Mouse (Mus musculus) embryonic facial prominence, embryonic 10.5 days (tissue): ENCODE measurements around the gene Prkce. TPM values are rescaled to one million over a fixed set of nuclear protein-coding genes. Genes with fewer than 3 reads are reported as not detected.

Source experiments
- DNase-seq: peaks from one replicate; pipeline ENCODE4 v3.0.0-alpha.2; 2017; ENCODE audit warnings: low spot score
- H3K27ac ChIP-seq: fragments of 300-500 bp; sonication (generic); replicated peaks from 2 replicates; pipeline ENCODE4 v1.5.1; 2016; ENCODE audit warnings: mild to moderate bottlenecking
- H3K27me3 ChIP-seq: fragments of 300-500 bp; sonication (generic); replicated peaks from 2 replicates; pipeline ENCODE4 v1.6.1; 2016; ENCODE audit warnings: low read depth, mild to moderate bottlenecking; ENCODE audit not compliant: poor library complexity, severe bottlenecking
- H3K36me3 ChIP-seq: fragments of 300-500 bp; sonication (generic); replicated peaks from 2 replicates; pipeline ENCODE4 v1.6.1; 2016; ENCODE audit warnings: mild to moderate bottlenecking, moderate library complexity
- H3K4me1 ChIP-seq: fragments of 300-500 bp; sonication (generic); 2 replicates; pipeline ENCODE4 v1.6.1; 2016
- H3K4me3 ChIP-seq: fragments of 300-500 bp; sonication (generic); 2 replicates; pipeline ENCODE4 v1.5.1; 2016; ENCODE audit warnings: mild to moderate bottlenecking, moderate library complexity
- H3K9me3 ChIP-seq: fragments of 300-500 bp; sonication (generic); 2 replicates; pipeline ENCODE4 v1.6.1; 2016; ENCODE audit warnings: mild to moderate bottlenecking
- WGBS: fragments of 180-500 bp; shearing (Covaris S2); methylation state at CpG from one replicate; pipeline ENCODE4 v1.1.7; 2016; 5-methylcytosine and 5-hydroxymethylcytosine counted together
- polyA plus RNA-seq: library from polyadenylated mRNA; unstranded; fragments of >200 nt; fragmentation: Nextera tagmentation; extraction: Ambion mirVana; gene quantifications from 2 replicates; pipeline ENCODE4 v1.2.1, GENCODE M21; 2016

The Prkce gene
- polyA plus RNA-seq, 1 experiment from 2014 or later = 4.2 TPM

GRCm38 (mm10) chr17:86570491-86570890 lies 402.9 kb downstream of the Prkce start:
- WGBS = 93% methylated on average over 5 of the region's 5 CpGs
- Histone ChIP-seq H3K4me3 (no peak overlapping the region), H3K4me1 (no peaks in the 10 kb centered on the region), H3K27me3 (no peaks in the 10 kb centered on the region), H3K36me3 (no peaks in the 10 kb centered on the region), H3K27ac (no peak overlapping the region), H3K9me3 (no peaks in the 10 kb centered on the region)
- no peak for DNase-seq

GRCm38 (mm10) chr17:86571266-86571665 lies 403.7 kb downstream of the Prkce start:
- H3K9me3 ChIP-seq = no peaks in the 10 kb centered on the region
- H3K36me3 ChIP-seq = no peaks in the 10 kb centered on the region
- 91% methylated on average over 3 of the region's 3 CpGs for WGBS
- no peaks in the 10 kb centered on the region for H3K27me3 ChIP-seq
- no peak overlapping the region for H3K27ac ChIP-seq
- H3K4me3 ChIP-seq = no peak overlapping the region
- no peaks in the 10 kb centered on the region for H3K4me1 ChIP-seq
- DNase-seq = no peak

GRCm38 (mm10) chr17:86572136-86572535 lies 404.6 kb downstream of the Prkce start:
- 84% methylated on average over 6 of the region's 6 CpGs for WGBS
- no peaks in the 10 kb centered on the region for H3K4me1 ChIP-seq
- H3K9me3 ChIP-seq = no peaks in the 10 kb centered on the region
- H3K27ac ChIP-seq = no peak overlapping the region
- DNase-seq = no peak
- H3K4me3 ChIP-seq = no peak overlapping the region
- H3K27me3 ChIP-seq = no peaks in the 10 kb centered on the region
- H3K36me3 ChIP-seq = no peaks in the 10 kb centered on the region

- Histone ChIP-seq H3K4me3 (no peak overlapping the region), H3K27ac (no peak overlapping the region), H3K27me3 (no peaks in the 10 kb centered on the region), H3K36me3 (no peaks in the 10 kb centered on the region), H3K9me3 (no peaks in the 10 kb centered on the region), H3K4me1 (no peaks in the 10 kb centered on the region)
- DNase-seq = no peak
- 74% methylated on average over 8 of the region's 8 CpGs for WGBS
Measured at GRCm38 (mm10) chr17:86572576-86572975, 405.0 kb downstream of the Prkce start.

- Histone ChIP-seq H3K27ac (no peak overlapping the region), H3K9me3 (no peaks in the 10 kb centered on the region), H3K27me3 (no peaks in the 10 kb centered on the region), H3K36me3 (no peaks in the 10 kb centered on the region), H3K4me3 (no peak overlapping the region), H3K4me1 (no peaks in the 10 kb centered on the region)
- no peak for DNase-seq
- 86% methylated on average over 16 of the region's 16 CpGs for whole genome bisulfite sequencing
Measured at GRCm38 (mm10) chr17:86573596-86574248, 406.1 kb downstream of the Prkce start.

- no peak for DNase-seq
- Histone ChIP-seq H3K9me3 (no peaks in the 10 kb centered on the region), H3K4me3 (no peak overlapping the region), H3K27ac (no peak overlapping the region), H3K4me1 (no peaks in the 10 kb centered on the region), H3K36me3 (no peaks in the 10 kb centered on the region), H3K27me3 (no peaks in the 10 kb centered on the region)
- 76% methylated on average over 6 of the region's 6 CpGs for WGBS
Measured at GRCm38 (mm10) chr17:86580724-86581123, 413.1 kb downstream of the Prkce start.

- H3K27me3 ChIP-seq = no peaks in the 10 kb centered on the region
- H3K4me3 ChIP-seq = no peak overlapping the region
- no peak for DNase-seq
- no peaks in the 10 kb centered on the region for H3K36me3 ChIP-seq
- no peaks in the 10 kb centered on the region for H3K9me3 ChIP-seq
- no peak overlapping the region for H3K27ac ChIP-seq
- 79% methylated on average over 4 of the region's 4 CpGs for WGBS
- no peaks in the 10 kb centered on the region for H3K4me1 ChIP-seq
Measured at GRCm38 (mm10) chr17:86582341-86582740, 414.8 kb downstream of the Prkce start.

- no peak for DNase-seq
- WGBS = 83% methylated on average over 5 of the region's 5 CpGs
- no peaks in the 10 kb centered on the region for H3K36me3 ChIP-seq
- H3K27me3 ChIP-seq = no peaks in the 10 kb centered on the region
- no peaks in the 10 kb centered on the region for H3K9me3 ChIP-seq
- peaks cover 5% of the 10 kb centered on the region; the same call in 1 of the 2 replicates for H3K4me1 ChIP-seq
- no peak overlapping the region for H3K27ac ChIP-seq
- H3K4me3 ChIP-seq = no peak overlapping the region
Measured at GRCm38 (mm10) chr17:86586441-86586840, 418.9 kb downstream of the Prkce start.

GRCm38 (mm10) chr17:86588704-86589449 lies 421.3 kb downstream of the Prkce start:
- Histone ChIP-seq H3K27ac (no peak overlapping the region), H3K36me3 (no peaks in the 10 kb centered on the region), H3K4me3 (no peak overlapping the region), H3K9me3 (no peaks in the 10 kb centered on the region), H3K4me1 (peaks cover 7% of the 10 kb centered on the region; the same call in 1 of the 2 replicates), H3K27me3 (no peaks in the 10 kb centered on the region)
- 68% methylated on average over 5 of the region's 5 CpGs for WGBS
- no peak for DNase-seq

GRCm38 (mm10) chr17:86589681-86590080 lies 422.1 kb downstream of the Prkce start:
- Histone ChIP-seq H3K27me3 (no peaks in the 10 kb centered on the region), H3K4me1 (peaks cover 7% of the 10 kb centered on the region; the same call in 1 of the 2 replicates), H3K36me3 (no peaks in the 10 kb centered on the region), H3K27ac (no peak overlapping the region), H3K9me3 (no peaks in the 10 kb centered on the region), H3K4me3 (no peak overlapping the region)
- WGBS = 90% methylated on average over 5 of the region's 5 CpGs
- no peak for DNase-seq

- Histone ChIP-seq H3K36me3 (no peaks in the 10 kb centered on the region), H3K27ac (no peak overlapping the region), H3K9me3 (no peaks in the 10 kb centered on the region), H3K4me1 (peaks cover 7% of the 10 kb centered on the region; the same call in 1 of the 2 replicates), H3K27me3 (no peaks in the 10 kb centered on the region), H3K4me3 (no peak overlapping the region)
- WGBS = 85% methylated on average over 10 of the region's 10 CpGs
- no peak for DNase-seq
Measured at GRCm38 (mm10) chr17:86591241-86591640, 423.7 kb downstream of the Prkce start.

- Histone ChIP-seq H3K4me3 (no peak overlapping the region), H3K36me3 (no peaks in the 10 kb centered on the region), H3K27ac (no peak overlapping the region), H3K9me3 (no peaks in the 10 kb centered on the region), H3K27me3 (no peaks in the 10 kb centered on the region), H3K4me1 (peaks cover 7% of the 10 kb centered on the region; the same call in 1 of the 2 replicates)
- 71% methylated on average over 6 of the region's 6 CpGs for WGBS
- DNase-seq = no peak
Measured at GRCm38 (mm10) chr17:86592991-86593586, 425.5 kb downstream of the Prkce start.

- no peaks in the 10 kb centered on the region for H3K36me3 ChIP-seq
- H3K9me3 ChIP-seq = no peaks in the 10 kb centered on the region
- H3K4me1 ChIP-seq = 0 out of 2 replicates have a peak, but pooled peaks cover 2% of the 10 kb centered on the region
- 79% methylated on average over 9 of the region's 9 CpGs for WGBS
- H3K27ac ChIP-seq = no peak overlapping the region
- H3K27me3 ChIP-seq = no peaks in the 10 kb centered on the region
- no peak overlapping the region for H3K4me3 ChIP-seq
- DNase-seq = no peak
Measured at GRCm38 (mm10) chr17:86595526-86595925, 427.9 kb downstream of the Prkce start.
